Mouse (Mus musculus) kidney, postnatal 10 days (tissue): ENCODE results near the gene 1700016K19Rik.

Experiments
- DNase-seq: peaks from one replicate; pipeline ENCODE4 v3.0.0; 2021; ENCODE audit warnings: mixed read lengths

1700016K19Rik gene

GRCm38 (mm10) chr11:76037581-76038294 is 38.0 kb downstream of the 1700016K19Rik start:
- peak; percentile 41 for DNase-seq

- DNase-seq, result no peak
Observed at GRCm38 (mm10) chr11:76039271-76040053, 39.8 kb downstream of the 1700016K19Rik start.

GRCm38 (mm10) chr11:76040106-76040505 is 40.4 kb downstream of the 1700016K19Rik start:
- no peak for DNase-seq

GRCm38 (mm10) chr11:76040761-76041376 is 41.2 kb downstream of the 1700016K19Rik start:
- no peak for DNase-seq

GRCm38 (mm10) chr11:76042041-76042638 is 42.4 kb downstream of the 1700016K19Rik start:
- DNase-seq, result no peak

GRCm38 (mm10) chr11:76042882-76043281 is 43.2 kb downstream of the 1700016K19Rik start:
- peak; percentile 66 for DNase-seq

GRCm38 (mm10) chr11:76044468-76044867 is 44.8 kb downstream of the 1700016K19Rik start:
- DNase-seq, result no peak

GRCm38 (mm10) chr11:76045367-76045766 is 45.7 kb downstream of the 1700016K19Rik start:
- peak; percentile 28 for DNase-seq

GRCm38 (mm10) chr11:76050509-76050908 is 50.8 kb downstream of the 1700016K19Rik start:
- no peak for DNase-seq

GRCm38 (mm10) chr11:76050967-76051512 is 51.3 kb downstream of the 1700016K19Rik start:
- DNase-seq, result no peak

- DNase-seq, result no peak
Observed at GRCm38 (mm10) chr11:76052496-76052895, 52.8 kb downstream of the 1700016K19Rik start.
